Mouse (Mus musculus): Measurements from ENCODE around the gene Prr5.
"Not testable (repeated sequence)": the region's sequence is repeated elsewhere in the genome, so short reads cannot be mapped to it uniquely, and the experiment has no call there.

Gene Prr5

GRCm38 (mm10) chr15:84712566-84713405 is 43.4 kb downstream of the Prr5 start:
- DNase-seq (ENCODE audit: low spot score in 2 of 2), result no peak

GRCm38 (mm10) chr15:84714730-84715129 is 45.3 kb downstream of the Prr5 start:
- DNase-seq (ENCODE audit: low spot score in 2 of 2), result peak in 1 of 2 experiments; percentile 31

- DNase-seq (ENCODE audit: low spot score in 2 of 2), result no peak
Observed at GRCm38 (mm10) chr15:84715132-84715531, 45.7 kb downstream of the Prr5 start.

DNA sequence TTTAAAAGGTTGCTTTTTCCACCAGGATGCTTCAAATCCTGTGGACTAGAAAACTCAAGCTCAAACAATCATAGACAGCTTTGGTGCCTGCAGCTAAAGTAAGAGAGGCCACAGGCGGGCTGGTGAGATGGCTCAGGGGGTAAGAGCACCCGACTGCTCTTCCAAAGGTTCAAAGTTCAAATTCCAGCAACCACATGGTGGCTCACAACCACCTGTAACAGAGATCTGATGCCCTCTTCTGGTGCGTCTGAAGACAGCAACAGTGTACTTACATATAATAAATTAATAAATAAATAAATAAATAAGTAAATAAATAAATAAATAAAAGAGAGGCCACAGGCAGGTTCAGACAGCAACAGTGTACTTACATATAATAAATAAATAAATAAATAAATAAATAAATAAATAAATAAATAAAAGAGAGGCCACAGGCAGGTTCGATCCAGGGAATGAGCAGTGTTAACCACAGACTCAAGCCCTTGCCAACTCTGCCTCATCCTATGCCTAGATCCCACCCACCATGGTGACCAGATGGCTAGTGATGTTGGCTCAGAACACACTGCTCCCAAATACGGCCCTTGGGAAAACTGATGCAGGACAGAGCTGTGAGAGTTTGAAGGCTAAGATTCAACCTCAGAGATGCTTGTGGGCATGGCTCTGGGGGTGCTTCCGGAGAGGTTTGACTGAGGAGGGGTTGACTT is 48.3 kb downstream of the Prr5 start:
- not testable (repeated sequence) for DNase-seq (ENCODE audit: low spot score in 2 of 2)

- no peak for DNase-seq (ENCODE audit: low spot score in 2 of 2)
Observed at GRCm38 (mm10) chr15:84718785-84719184, 49.4 kb downstream of the Prr5 start.

DNA sequence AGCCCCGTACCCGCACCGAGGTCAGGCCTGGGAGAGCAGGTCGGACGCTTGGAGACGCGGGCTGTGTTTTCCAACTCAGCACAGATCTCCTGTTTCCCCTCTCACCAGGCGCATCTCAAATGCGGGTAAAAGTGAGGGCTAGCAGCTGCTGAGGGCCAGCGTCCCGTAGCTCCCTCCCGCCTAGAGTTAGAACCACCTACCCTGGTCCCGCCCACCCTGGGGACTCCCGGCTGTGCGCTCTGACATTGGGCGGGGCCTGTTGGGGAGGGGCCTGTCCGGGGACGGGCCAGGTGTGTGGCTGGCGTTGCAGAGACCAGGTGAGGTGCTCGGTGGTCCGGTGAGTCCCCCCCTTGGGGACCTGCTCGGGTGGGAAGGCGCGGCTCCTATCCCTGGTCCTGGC is 50.4 kb downstream of the Prr5 start, which contains the start of gene Arhgap8:
Gene Arhgap8, plus strand, starts transcription at position 262 of the 400 bp plus-strand sequence.
- DNase-seq (ENCODE audit: low spot score in 2 of 2), result no peak

DNA sequence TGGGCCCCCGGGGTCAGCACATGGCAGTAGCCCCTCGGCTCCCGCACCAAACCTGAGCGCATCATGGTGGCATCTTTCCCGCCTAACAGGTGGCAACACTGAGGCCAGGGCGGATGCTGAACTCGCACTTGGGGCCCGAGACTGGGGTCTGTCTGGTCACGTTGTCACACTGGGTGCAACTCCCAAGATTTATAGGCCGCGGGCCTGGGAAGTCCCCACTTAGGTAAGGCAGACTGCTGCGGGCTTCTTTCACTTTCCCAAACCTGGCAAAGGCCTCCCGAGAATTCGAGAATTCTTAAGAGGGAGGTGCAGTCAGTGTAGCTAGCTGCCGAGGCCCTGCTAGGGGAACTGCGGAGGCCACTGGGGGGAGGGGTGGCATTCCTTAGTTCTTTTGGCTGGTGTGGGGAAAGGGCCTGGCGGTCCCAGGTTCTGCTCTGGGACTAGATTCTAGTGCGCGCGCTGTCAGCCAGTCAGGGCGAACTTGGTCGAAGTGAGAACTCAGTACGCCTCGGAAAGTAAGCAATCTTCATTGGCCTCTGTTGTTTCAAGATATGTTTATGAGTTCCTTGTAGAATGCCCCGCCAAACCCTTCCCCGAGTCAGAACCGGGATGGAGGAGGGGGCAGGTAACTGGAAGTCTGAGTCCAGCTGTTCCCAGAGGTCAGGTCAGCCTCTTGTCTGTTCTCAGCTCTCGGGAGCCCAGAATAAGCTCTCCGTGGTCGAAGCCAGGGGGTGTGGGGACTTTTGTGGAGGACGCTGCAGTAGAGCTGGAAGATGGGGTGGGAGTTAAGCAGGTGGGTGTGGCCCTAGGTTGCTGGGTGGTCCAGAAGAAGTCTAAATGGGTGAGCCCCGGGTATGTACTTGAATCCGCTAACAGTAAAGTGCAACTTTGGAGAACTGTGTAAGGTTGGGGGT is 51.1 kb downstream of the Prr5 start:
- DNase-seq (ENCODE audit: low spot score in 2 of 2), result no peak

- DNase-seq (ENCODE audit: low spot score in 2 of 2), result not testable (repeated sequence)
Observed at GRCm38 (mm10) chr15:84723656-84724055, 54.2 kb downstream of the Prr5 start.

- no peak for DNase-seq (ENCODE audit: low spot score in 2 of 2)
Observed at GRCm38 (mm10) chr15:84724199-84724598, 54.8 kb downstream of the Prr5 start.

- DNase-seq (ENCODE audit: low spot score in 2 of 2), result no peak
Observed at GRCm38 (mm10) chr15:84729685-84730084, 60.3 kb downstream of the Prr5 start.

DNA sequence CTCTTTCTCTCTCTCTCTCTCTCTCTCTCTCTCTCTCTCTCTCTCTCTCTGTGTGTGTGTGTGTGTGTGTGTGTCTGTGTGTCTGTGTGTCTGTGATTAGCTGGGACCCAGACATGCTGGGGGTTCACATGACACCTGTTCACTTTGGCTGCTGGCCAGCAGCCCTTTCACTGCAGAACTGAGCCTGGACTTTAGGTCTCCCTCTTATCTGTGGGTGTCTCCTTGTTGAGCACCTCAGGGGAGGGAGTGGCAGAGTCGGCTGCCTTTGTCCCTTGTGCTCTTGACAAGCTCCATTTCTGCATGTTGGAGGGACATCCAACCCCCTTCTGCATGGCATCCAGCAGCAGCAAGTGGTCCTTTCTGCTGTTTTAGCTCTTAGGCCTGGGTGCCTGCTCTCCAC is 61.5 kb downstream of the Prr5 start:
- no peak for DNase-seq (ENCODE audit: low spot score in 2 of 2)

GRCm38 (mm10) chr15:84731676-84732424 is 62.4 kb downstream of the Prr5 start:
- no peak for DNase-seq (ENCODE audit: low spot score in 2 of 2)

DNA sequence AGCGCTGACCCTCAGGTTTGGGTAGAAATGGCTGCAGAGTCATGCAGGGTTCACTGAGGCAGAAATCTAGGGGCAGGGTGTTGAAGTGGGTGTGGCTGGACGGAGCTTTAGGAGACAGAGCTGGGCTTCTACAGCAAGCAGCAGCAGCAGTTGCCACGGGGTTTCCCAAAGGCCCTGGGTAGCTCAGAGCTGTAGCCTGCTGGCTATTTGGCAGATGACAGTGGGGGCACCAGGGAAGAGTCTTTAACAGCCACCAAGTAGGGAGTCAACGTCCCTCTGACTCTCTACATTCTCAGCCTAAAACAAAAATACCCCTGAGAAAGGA is 63.0 kb downstream of the Prr5 start:
- no peak for DNase-seq (ENCODE audit: low spot score in 2 of 2)

DNA sequence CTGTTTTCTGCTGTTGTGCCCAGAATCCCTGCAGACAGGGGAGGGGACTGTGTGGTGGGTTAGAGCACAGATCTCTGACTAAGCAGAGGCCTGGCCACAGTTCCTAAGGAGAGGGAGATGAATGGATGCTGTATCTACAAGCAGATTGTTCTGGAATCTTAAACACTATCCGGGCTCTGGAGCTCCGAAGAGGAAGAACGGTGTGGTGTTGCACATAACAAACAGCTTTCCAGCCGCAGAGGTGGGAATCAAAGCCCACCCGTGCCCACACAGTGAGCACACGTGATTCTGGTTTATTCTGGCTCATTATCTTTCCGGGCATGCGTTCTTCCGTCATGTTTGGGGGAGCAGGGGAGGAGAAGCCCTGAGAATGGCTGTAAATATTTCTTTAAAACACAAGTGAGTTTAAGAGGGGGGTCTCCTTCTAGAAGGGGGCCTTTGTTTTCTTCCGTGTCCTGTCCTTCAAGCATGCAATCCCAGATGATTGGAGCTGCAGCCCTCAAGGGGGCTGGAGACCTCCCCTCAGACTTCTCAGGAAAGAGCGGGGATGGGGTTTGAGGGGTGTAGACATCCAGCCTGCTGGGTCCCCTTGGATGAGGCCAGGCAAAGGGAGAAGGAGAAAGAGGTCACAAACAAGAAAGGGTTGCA is 67.0 kb downstream of the Prr5 start:
- no peak for DNase-seq (ENCODE audit: low spot score in 2 of 2)

- DNase-seq (ENCODE audit: low spot score in 2 of 2), result no peak
Observed at GRCm38 (mm10) chr15:84736994-84737346, 67.5 kb downstream of the Prr5 start.

GRCm38 (mm10) chr15:84738246-84738645 is 68.8 kb downstream of the Prr5 start:
- no peak for DNase-seq (ENCODE audit: low spot score in 2 of 2)

GRCm38 (mm10) chr15:84741573-84741972 is 72.2 kb downstream of the Prr5 start:
- no peak for DNase-seq (ENCODE audit: low spot score in 2 of 2)

GRCm38 (mm10) chr15:84743347-84743746 is 73.9 kb downstream of the Prr5 start:
- no peak for DNase-seq (ENCODE audit: low spot score in 2 of 2)

GRCm38 (mm10) chr15:84744308-84744707 is 74.9 kb downstream of the Prr5 start:
- no peak for DNase-seq (ENCODE audit: low spot score in 2 of 2)

DNA sequence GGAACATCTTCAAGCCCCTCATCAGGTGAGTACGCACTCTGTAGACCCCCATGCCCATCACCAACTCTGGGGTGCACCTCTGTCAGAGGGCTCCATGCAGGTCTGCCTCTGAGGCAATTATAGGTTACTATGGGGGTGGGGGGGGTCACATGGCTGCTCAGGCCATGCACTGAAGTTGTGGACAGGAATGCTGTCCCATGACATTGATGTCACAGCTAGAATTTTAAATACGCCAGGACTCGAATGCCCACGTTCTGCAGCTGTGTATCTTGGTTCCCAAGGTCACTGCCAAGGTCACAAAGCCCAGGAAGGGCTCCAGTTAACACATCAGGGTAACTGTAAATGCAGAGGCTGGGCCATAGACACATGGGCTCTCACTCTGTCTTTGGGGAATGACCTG is 76.4 kb downstream of the Prr5 start:
- no peak for DNase-seq (ENCODE audit: low spot score in 2 of 2)
